Mouse (Mus musculus) CH12.LX (cell line): ENCODE results near the gene Tbcel. TPM values are rescaled to one million over a fixed set of nuclear protein-coding genes. Genes with fewer than 3 reads are reported as not detected.

ENCODE experiments used
- DNase-seq: peaks from one replicate; pipeline ENCODE4 v3.0.0-alpha.2; 2013; ENCODE audit errors: extremely low read depth
- H3K27ac ChIP-seq: 2 replicates; pipeline ENCODE4 v1.5.1; 2012; ENCODE audit warnings: low read depth, mild to moderate bottlenecking, control low read depth, moderate library complexity; ENCODE audit not compliant: insufficient read depth
- H3K27me3 ChIP-seq: replicated peaks from 2 replicates; pipeline ENCODE3; 2012; ENCODE audit warnings: inconsistent platforms
- H3K36me3 ChIP-seq, 2 experiments: replicated peaks in 1 of 2; 2 replicates each; pipeline versions ENCODE3 to v1.6.1; 2012; ENCODE audit warnings: inconsistent platforms in 1 of 2, low read length in 1 of 2, mild to moderate bottlenecking in 1 of 2, mixed read lengths in 1 of 2, moderate library complexity in 1 of 2; ENCODE audit not compliant: control insufficient read depth in 1 of 2, insufficient read depth in 1 of 2
- H3K4me1 ChIP-seq, 2 experiments: 2 replicates each; pipeline ENCODE4 v1.6.1; 2012; ENCODE audit warnings: inconsistent platforms in 1 of 2, moderate library complexity in 1 of 2; ENCODE audit not compliant: insufficient read depth in 2 of 2, control insufficient read depth in 1 of 2
- H3K4me2 ChIP-seq: 2 replicates; pipeline ENCODE4 v1.6.1; 2012; ENCODE audit warnings: low read depth, mild to moderate bottlenecking, control low read depth; ENCODE audit not compliant: poor library complexity, insufficient read depth, severe bottlenecking
- H3K4me3 ChIP-seq, 3 experiments: fragments of 150-350 bp in 1 of 3; sonication (generic) in 1 of 3; replicated peaks in 1 of 3; 2 replicates each; pipeline versions ENCODE3 to v1.5.1; 2011 to 2012; ENCODE audit warnings: low read depth in 2 of 3, low read length in 2 of 3, mild to moderate bottlenecking in 2 of 3, moderate library complexity in 2 of 3, control low read depth in 1 of 3, improper control_type of control experiment in 1 of 3, inconsistent platforms in 1 of 3, mixed read lengths in 1 of 3; ENCODE audit not compliant: poor library complexity in 1 of 3
- H3K79me2 ChIP-seq: replicated peaks from 2 replicates; pipeline ENCODE4 v1.6.1; 2012; ENCODE audit warnings: mild to moderate bottlenecking, moderate library complexity; ENCODE audit not compliant: control insufficient read depth, poor library complexity, insufficient read depth, severe bottlenecking; ENCODE audit errors: extremely low read depth
- H3K9ac ChIP-seq: 2 replicates; pipeline ENCODE4 v1.6.1; 2012; ENCODE audit warnings: low read depth, mild to moderate bottlenecking, control low read depth, moderate library complexity; ENCODE audit not compliant: insufficient read depth
- H3K9me3 ChIP-seq: replicated peaks from 2 replicates; pipeline ENCODE3; 2012; ENCODE audit warnings: low read length, inconsistent platforms, mixed read lengths
- CHD1 ChIP-seq: IDR thresholded peaks from 2 replicates; pipeline ENCODE4 v1.6.1; 2012; ENCODE audit warnings: low read depth, low read length, improper control_type of control experiment, inconsistent platforms
- CTCF ChIP-seq, 2 experiments: IDR thresholded peaks in 1 of 2; conservative IDR thresholded peaks in 1 of 2; 2 replicates each; pipeline ENCODE4 v1.5.1; 2011 to 2012; ENCODE audit warnings: low read depth in 2 of 2, low read length in 2 of 2, improper control_type of control experiment in 1 of 2, inconsistent platforms in 1 of 2, mild to moderate bottlenecking in 1 of 2, moderate library complexity in 1 of 2
- ELF1 ChIP-seq: IDR thresholded peaks from 2 replicates; pipeline ENCODE4 v1.6.1; 2014; ENCODE audit warnings: low read depth, mild to moderate bottlenecking, inconsistent platforms, low read length, improper control_type of control experiment
- EP300 ChIP-seq: IDR thresholded peaks from 2 replicates; pipeline ENCODE4 v1.6.1; 2011; ENCODE audit warnings: low read length, improper control_type of control experiment
- HCFC1 ChIP-seq: IDR thresholded peaks from 2 replicates; pipeline ENCODE4 v1.6.1; 2012; ENCODE audit warnings: low read depth, mild to moderate bottlenecking, inconsistent platforms, low read length, improper control_type of control experiment
- JUND ChIP-seq: conservative IDR thresholded peaks from 2 replicates; pipeline ENCODE4 v1.6.1; 2011; ENCODE audit warnings: low read depth, low read length, improper control_type of control experiment
- MAFK ChIP-seq: IDR thresholded peaks from 2 replicates; pipeline ENCODE4 v1.6.1; 2011; ENCODE audit warnings: low read length, improper control_type of control experiment; ENCODE audit not compliant: insufficient replicate concordance
- MAZ ChIP-seq: IDR thresholded peaks from 2 replicates; pipeline ENCODE4 v1.6.1; 2012; ENCODE audit warnings: low read depth, mild to moderate bottlenecking, inconsistent platforms, low read length, improper control_type of control experiment, moderate library complexity
- MXI1 ChIP-seq: IDR thresholded peaks from 2 replicates; pipeline ENCODE4 v1.6.1; 2011; ENCODE audit warnings: mild to moderate bottlenecking, low read depth, low read length, improper control_type of control experiment
- MYC ChIP-seq: IDR thresholded peaks from 2 replicates; pipeline ENCODE4 v1.6.1; 2011; ENCODE audit warnings: low read depth, mild to moderate bottlenecking, improper control_type of control experiment, low read length
- PAX5 ChIP-seq: IDR thresholded peaks from 2 replicates; pipeline ENCODE4 v1.6.1; 2012; ENCODE audit warnings: low read length, inconsistent platforms, mixed read lengths
- POLR2AphosphoS2 ChIP-seq: IDR thresholded peaks from 2 replicates; pipeline ENCODE4 v1.6.1; 2011; ENCODE audit warnings: low read depth, low read length, improper control_type of control experiment
- SIN3A ChIP-seq: IDR thresholded peaks from 2 replicates; pipeline ENCODE4 v1.6.1; 2012; ENCODE audit warnings: low read length, improper control_type of control experiment, inconsistent platforms
- SMC3 ChIP-seq: IDR thresholded peaks from 2 replicates; pipeline ENCODE4 v1.6.1; 2011; ENCODE audit warnings: low read depth, low read length, improper control_type of control experiment
- TBP ChIP-seq: conservative IDR thresholded peaks from 2 replicates; pipeline ENCODE4 v1.6.1; 2011; ENCODE audit warnings: low read depth, low read length, improper control_type of control experiment
- TCF12 ChIP-seq: IDR thresholded peaks from 2 replicates; pipeline ENCODE4 v1.6.1; 2014; ENCODE audit warnings: low read depth, mild to moderate bottlenecking, inconsistent platforms, low read length, improper control_type of control experiment
- UBTF ChIP-seq: IDR thresholded peaks from 2 replicates; pipeline ENCODE4 v1.6.1; 2012; ENCODE audit warnings: low read depth, mild to moderate bottlenecking, inconsistent platforms, low read length, improper control_type of control experiment, moderate library complexity
- USF2 ChIP-seq: conservative IDR thresholded peaks from 2 replicates; pipeline ENCODE4 v1.6.1; 2011; ENCODE audit warnings: low read depth, low read length, improper control_type of control experiment
- ZMIZ1 ChIP-seq: IDR thresholded peaks from 2 replicates; pipeline ENCODE4 v1.6.1; 2012; ENCODE audit warnings: low read depth, mild to moderate bottlenecking, inconsistent platforms, low read length, improper control_type of control experiment
- dilution Hi-C: fragments of 300-500 bp; cut with MboI; formaldehyde crosslinking; loops from 2 replicates; pipeline ENCODE4 v1.14.3; 2020; ENCODE audit warnings: low sequenced_read_pairs; ENCODE audit not compliant: extremely low pct_unique_long_range_greater_than_20kb, extremely low pct_ligation_motif_present
- in situ Hi-C: fragments of 300-500 bp; cut with MboI; formaldehyde crosslinking; loops from 3 replicates; pipeline ENCODE4 v1.14.3; 2019; ENCODE audit warnings: low sequenced_read_pairs, low pct_ligation_motif_present, low pct_unique_long_range_greater_than_20kb, mixed read lengths
- polyA plus RNA-seq: library from polyadenylated mRNA; unstranded; fragments of >175 nt; gene quantifications from 2 replicates; pipeline ENCODE4 v1.2.1, GENCODE M21; 2012; ENCODE audit warnings: low read depth; ENCODE audit not compliant: insufficient read length
- total RNA-seq, 2 experiments: library from RNA; depleted of rRNA; stranded (reverse); fragments of 300-350 nt in 1 of 2; fragments of >200 nt in 1 of 2; gene quantifications; 2 replicates each; pipeline ENCODE4 v1.2.3; 2012 to 2014

Tbcel gene
- total and polyA plus RNA-seq, 3 experiments: 5.3 to 10.0 (median 5.9) TPM

GRCm38 (mm10) chr9:42418786-42419185 is 88.8 kb downstream of the Tbcel start:
- H3K36me3 ChIP-seq: peaks cover 14 to 54% of the 10 kb centered on the region in 2 experiments
- H3K79me2 ChIP-seq: no peaks in the 10 kb centered on the region
- TF ChIP-seq MAFK: no peak
- TF ChIP-seq SMC3: no peak
- TF ChIP-seq CHD1: no peak
- no peak for TF ChIP-seq TCF12
- TF ChIP-seq MXI1: no peak
- TF ChIP-seq TBP: no peak
- TF ChIP-seq EP300: no peak
- no peaks in the 10 kb centered on the region for H3K9me3 ChIP-seq
- H3K27ac ChIP-seq: no peak overlapping the region
- no peaks in the 10 kb centered on the region for H3K27me3 ChIP-seq
- H3K4me1 ChIP-seq: peaks cover 0 to 22% of the 10 kb centered on the region in 2 experiments; a peak in 2 of 4 replicates
- in situ Hi-C loops: no loop called here
- no peak overlapping the region for H3K4me3 ChIP-seq
- no peak overlapping the region for H3K4me2 ChIP-seq
- dilution Hi-C loops: no loop called here
- no peak for DNase-seq
- no peak overlapping the region for H3K9ac ChIP-seq

DNA sequence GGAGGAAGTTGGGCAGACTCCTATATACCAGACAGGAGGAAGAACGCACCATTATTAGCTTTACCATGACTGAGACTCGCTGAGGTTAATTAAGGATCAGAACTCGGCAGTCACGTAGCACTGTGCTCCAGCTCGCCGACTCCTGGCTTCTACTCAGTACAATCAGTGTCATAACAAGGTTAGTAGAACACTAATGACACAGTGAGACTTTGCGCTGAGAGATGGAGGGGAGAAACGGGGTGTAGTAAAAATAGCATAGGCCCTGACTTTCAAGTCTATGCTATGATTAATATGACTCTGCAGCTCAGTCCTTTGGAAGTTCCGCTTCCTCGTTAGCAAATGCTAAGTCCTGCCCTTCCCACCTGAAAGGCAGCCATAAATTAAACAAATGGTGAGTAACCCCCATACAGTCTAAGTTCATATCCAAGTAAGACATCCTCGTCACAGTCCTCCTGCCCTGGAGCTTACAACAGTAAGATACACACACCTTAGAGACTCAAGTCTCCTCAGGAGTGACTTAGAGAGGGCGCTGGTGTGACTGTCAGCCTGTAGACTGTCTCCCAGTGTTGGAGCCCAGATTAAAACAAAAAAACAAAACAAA is 90.2 kb downstream of the Tbcel start:
- Histone ChIP-seq H3K27ac (no peak overlapping the region), H3K4me3 (no peak overlapping the region), H3K4me2 (no peak overlapping the region), H3K36me3 (peaks cover 11 to 57% of the 10 kb centered on the region in 2 experiments), H3K79me2 (no peaks in the 10 kb centered on the region), H3K4me1 (peaks cover 0 to 22% of the 10 kb centered on the region in 2 experiments; a peak in 2 of 4 replicates), H3K27me3 (no peaks in the 10 kb centered on the region), H3K9me3 (no peaks in the 10 kb centered on the region), H3K9ac (no peak overlapping the region)
- TF ChIP-seq SIN3A (no peak), TBP (no peak), MAZ (no peak), UBTF (no peak), CHD1 (no peak), PAX5 (no peak), ELF1 (no peak), USF2 (no peak), ZMIZ1 (no peak), MYC (no peak), POLR2AphosphoS2 (no peak), MAFK (no peak), JUND (no peak), CTCF (conservative IDR thresholded peaks at IDR 0.05 in 1 of 2, IDR thresholded peaks at IDR 0.05 in 1 of 2; ENCODE audit: low read depth in 2 of 2, low read length in 2 of 2) (no peak), HCFC1 (no peak)
- dilution Hi-C loops (no loop called here), in situ Hi-C loops (no loop called here)
- no peak for DNase-seq
